Mouse (Mus musculus) intestine, embryonic 15.5 days (tissue): Measurements from ENCODE around the gene Erbb2. TPM values are rescaled to one million over a fixed set of nuclear protein-coding genes. Genes with fewer than 3 reads are reported as not detected.

Source experiments
- ATAC-seq: fragments of 200-750 bp; cut with Nextera tagmentation; 2 replicates; pipeline ENCODE4 v1.8.0; 2017; ENCODE audit warnings: moderate TSS enrichment, moderate library complexity
- H3K27ac ChIP-seq: fragments of 300-500 bp; sonication (generic); 2 replicates; pipeline ENCODE4 v1.5.1; 2015; ENCODE audit warnings: mild to moderate bottlenecking, inconsistent platforms
- H3K27me3 ChIP-seq: fragments of 300-500 bp; sonication (generic); replicated peaks from 2 replicates; pipeline ENCODE4 v1.6.1; 2015; ENCODE audit warnings: inconsistent platforms
- H3K36me3 ChIP-seq: fragments of 300-500 bp; sonication (generic); 2 replicates; pipeline ENCODE4 v1.6.1; 2015; ENCODE audit warnings: inconsistent platforms
- H3K4me1 ChIP-seq: fragments of 300-500 bp; sonication (generic); replicated peaks from 2 replicates; pipeline ENCODE4 v1.6.1; 2015; ENCODE audit warnings: inconsistent platforms
- H3K4me2 ChIP-seq: fragments of 300-500 bp; sonication (generic); replicated peaks from 2 replicates; pipeline ENCODE4 v1.6.1; 2015; ENCODE audit warnings: mild to moderate bottlenecking, inconsistent platforms
- H3K4me3 ChIP-seq: fragments of 300-500 bp; sonication (generic); replicated peaks from 2 replicates; pipeline ENCODE4 v1.5.1; 2015; ENCODE audit warnings: inconsistent platforms
- H3K9ac ChIP-seq: fragments of 300-500 bp; sonication (generic); 2 replicates; pipeline ENCODE4 v1.6.1; 2015; ENCODE audit warnings: inconsistent platforms
- H3K9me3 ChIP-seq: fragments of 300-500 bp; sonication (generic); 2 replicates; pipeline ENCODE4 v1.6.1; 2016; ENCODE audit warnings: inconsistent platforms
- WGBS: fragments of 180-500 bp; shearing (Covaris S2); methylation state at CpG from one replicate; pipeline ENCODE4 v1.1.7; 2015; 5-methylcytosine and 5-hydroxymethylcytosine counted together
- polyA plus RNA-seq: library from polyadenylated mRNA; unstranded; fragments of >200 nt; fragmentation: Nextera tagmentation; extraction: Ambion mirVana; gene quantifications from 2 replicates; pipeline ENCODE4 v1.2.1, GENCODE M21; 2015

Erbb2 gene
- polyA plus RNA-seq, 1 experiment from 2014 or later = 31.9 TPM

GRCm38 (mm10) chr11:98464516-98464915 is 52.2 kb downstream of the Erbb2 start:
- peaks cover under 1% of the 10 kb centered on the region; the same call in 1 of the 2 replicates for H3K27me3 ChIP-seq
- H3K9ac ChIP-seq = no peak overlapping the region
- no peak overlapping the region for H3K4me3 ChIP-seq
- H3K36me3 ChIP-seq = no peaks in the 10 kb centered on the region
- no peak for ATAC-seq
- H3K4me2 ChIP-seq = no peak overlapping the region
- no peaks in the 10 kb centered on the region for H3K4me1 ChIP-seq
- H3K9me3 ChIP-seq = no peaks in the 10 kb centered on the region
- H3K27ac ChIP-seq = no peak overlapping the region
- WGBS = 81% methylated on average over 6 of the region's 6 CpGs

- H3K27ac ChIP-seq = no peak overlapping the region
- no peaks in the 10 kb centered on the region for H3K9me3 ChIP-seq
- no peaks in the 10 kb centered on the region for H3K27me3 ChIP-seq
- H3K4me3 ChIP-seq = no peak overlapping the region
- H3K4me2 ChIP-seq = no peak overlapping the region
- no peaks in the 10 kb centered on the region for H3K36me3 ChIP-seq
- 57% methylated on average over 22 of the region's 22 CpGs for WGBS
- H3K4me1 ChIP-seq = no peaks in the 10 kb centered on the region; the same call in 1 of the 2 replicates
- ATAC-seq = 0 out of 2 replicates have a peak, but pooled peaks have one; percentile 31
- no peak overlapping the region for H3K9ac ChIP-seq
Observed at GRCm38 (mm10) chr11:98469761-98470714, 57.8 kb downstream of the Erbb2 start.

- no peaks in the 10 kb centered on the region for H3K27me3 ChIP-seq
- H3K4me3 ChIP-seq = no peak overlapping the region
- H3K9me3 ChIP-seq = no peaks in the 10 kb centered on the region
- ATAC-seq = no peak
- H3K9ac ChIP-seq = no peak overlapping the region
- 76% methylated on average over 6 of the region's 6 CpGs for WGBS
- no peaks in the 10 kb centered on the region for H3K36me3 ChIP-seq
- H3K27ac ChIP-seq = no peak overlapping the region
- no peaks in the 10 kb centered on the region; the same call in 1 of the 2 replicates for H3K4me1 ChIP-seq
- H3K4me2 ChIP-seq = no peak overlapping the region
Observed at GRCm38 (mm10) chr11:98470795-98471194, 58.5 kb downstream of the Erbb2 start.

GRCm38 (mm10) chr11:98472696-98473095 is 60.4 kb downstream of the Erbb2 start:
- no peaks in the 10 kb centered on the region for H3K27me3 ChIP-seq
- no peak overlapping the region for H3K4me2 ChIP-seq
- ATAC-seq = no peak
- WGBS = 45% methylated on average over 4 of the region's 4 CpGs
- H3K27ac ChIP-seq = no peak overlapping the region
- no peaks in the 10 kb centered on the region for H3K9me3 ChIP-seq
- no peak overlapping the region for H3K4me3 ChIP-seq
- H3K9ac ChIP-seq = no peak overlapping the region
- no peaks in the 10 kb centered on the region; the same call in 1 of the 2 replicates for H3K4me1 ChIP-seq
- no peaks in the 10 kb centered on the region for H3K36me3 ChIP-seq

GRCm38 (mm10) chr11:98473916-98474479 is 61.7 kb downstream of the Erbb2 start:
- H3K4me3 ChIP-seq = no peak overlapping the region
- 62% methylated on average over 8 of the region's 8 CpGs for WGBS
- no peaks in the 10 kb centered on the region; the same call in 1 of the 2 replicates for H3K4me1 ChIP-seq
- no peaks in the 10 kb centered on the region for H3K36me3 ChIP-seq
- no peak overlapping the region for H3K4me2 ChIP-seq
- no peaks in the 10 kb centered on the region for H3K9me3 ChIP-seq
- no peak overlapping the region for H3K27ac ChIP-seq
- no peaks in the 10 kb centered on the region for H3K27me3 ChIP-seq
- ATAC-seq = no peak
- H3K9ac ChIP-seq = no peak overlapping the region

- H3K27ac ChIP-seq = no peak overlapping the region
- no peak overlapping the region for H3K4me2 ChIP-seq
- no peaks in the 10 kb centered on the region for H3K36me3 ChIP-seq
- no peaks in the 10 kb centered on the region; the same call in 1 of the 2 replicates for H3K4me1 ChIP-seq
- WGBS = 86% methylated on average over 11 of the region's 11 CpGs
- H3K9ac ChIP-seq = no peak overlapping the region
- no peaks in the 10 kb centered on the region for H3K9me3 ChIP-seq
- no peaks in the 10 kb centered on the region for H3K27me3 ChIP-seq
- no peak overlapping the region for H3K4me3 ChIP-seq
- no peak for ATAC-seq
Observed at GRCm38 (mm10) chr11:98474967-98475366, 62.7 kb downstream of the Erbb2 start.

- Histone ChIP-seq H3K4me3 (no peak overlapping the region), H3K9ac (no peak overlapping the region), H3K4me1 (no peaks in the 10 kb centered on the region; the same call in 1 of the 2 replicates), H3K36me3 (no peaks in the 10 kb centered on the region), H3K9me3 (no peaks in the 10 kb centered on the region), H3K27me3 (no peaks in the 10 kb centered on the region), H3K27ac (no peak overlapping the region), H3K4me2 (no peak overlapping the region)
- 88% methylated on average over 9 of the region's 9 CpGs for WGBS
- ATAC-seq = no peak
Observed at GRCm38 (mm10) chr11:98475630-98476433, 63.6 kb downstream of the Erbb2 start.

GRCm38 (mm10) chr11:98476434-98476807 is 64.2 kb downstream of the Erbb2 start:
- H3K27ac ChIP-seq = no peak overlapping the region
- H3K9ac ChIP-seq = no peak overlapping the region
- H3K4me1 ChIP-seq = no peaks in the 10 kb centered on the region; the same call in 1 of the 2 replicates
- H3K4me2 ChIP-seq = no peak overlapping the region
- H3K9me3 ChIP-seq = no peaks in the 10 kb centered on the region
- no peak overlapping the region for H3K4me3 ChIP-seq
- 57% methylated on average over 4 of the region's 4 CpGs for WGBS
- H3K27me3 ChIP-seq = no peaks in the 10 kb centered on the region
- ATAC-seq = no peak
- no peaks in the 10 kb centered on the region for H3K36me3 ChIP-seq

- no peak overlapping the region for H3K27ac ChIP-seq
- H3K4me1 ChIP-seq = no peaks in the 10 kb centered on the region; the same call in 1 of the 2 replicates
- H3K36me3 ChIP-seq = no peaks in the 10 kb centered on the region
- no peak for ATAC-seq
- no peak overlapping the region for H3K9ac ChIP-seq
- 60% methylated on average over 14 of the region's 14 CpGs for WGBS
- no peaks in the 10 kb centered on the region for H3K9me3 ChIP-seq
- no peaks in the 10 kb centered on the region for H3K27me3 ChIP-seq
- no peak overlapping the region for H3K4me3 ChIP-seq
- no peak overlapping the region for H3K4me2 ChIP-seq
Observed at GRCm38 (mm10) chr11:98477011-98477701, 64.9 kb downstream of the Erbb2 start.

- 74% methylated on average over 13 of the region's 13 CpGs for WGBS
- Histone ChIP-seq H3K4me1 (no peaks in the 10 kb centered on the region), H3K4me2 (no peak overlapping the region), H3K36me3 (no peaks in the 10 kb centered on the region), H3K9me3 (no peaks in the 10 kb centered on the region), H3K27ac (no peak overlapping the region), H3K9ac (no peak overlapping the region), H3K27me3 (no peaks in the 10 kb centered on the region), H3K4me3 (no peak overlapping the region)
- no peak for ATAC-seq
Observed at GRCm38 (mm10) chr11:98479026-98479939, 67.0 kb downstream of the Erbb2 start.

- Histone ChIP-seq H3K9ac (no peak overlapping the region), H3K36me3 (no peaks in the 10 kb centered on the region), H3K27me3 (no peaks in the 10 kb centered on the region), H3K4me3 (no peak overlapping the region), H3K4me2 (no peak overlapping the region), H3K9me3 (no peaks in the 10 kb centered on the region), H3K27ac (no peak overlapping the region), H3K4me1 (no peaks in the 10 kb centered on the region)
- no peak for ATAC-seq
- WGBS = 86% methylated on average over 12 of the region's 12 CpGs
Observed at GRCm38 (mm10) chr11:98479940-98480497, 67.7 kb downstream of the Erbb2 start.
